Mouse (Mus musculus): ENCODE results near the gene Zfp523. TPM values are rescaled to one million over a fixed set of nuclear protein-coding genes. Genes with fewer than 3 reads are reported as not detected.

The Zfp523 gene
- polyA plus RNA-seq, 1 experiment from 2014 or later = 26.8 TPM

DNA sequence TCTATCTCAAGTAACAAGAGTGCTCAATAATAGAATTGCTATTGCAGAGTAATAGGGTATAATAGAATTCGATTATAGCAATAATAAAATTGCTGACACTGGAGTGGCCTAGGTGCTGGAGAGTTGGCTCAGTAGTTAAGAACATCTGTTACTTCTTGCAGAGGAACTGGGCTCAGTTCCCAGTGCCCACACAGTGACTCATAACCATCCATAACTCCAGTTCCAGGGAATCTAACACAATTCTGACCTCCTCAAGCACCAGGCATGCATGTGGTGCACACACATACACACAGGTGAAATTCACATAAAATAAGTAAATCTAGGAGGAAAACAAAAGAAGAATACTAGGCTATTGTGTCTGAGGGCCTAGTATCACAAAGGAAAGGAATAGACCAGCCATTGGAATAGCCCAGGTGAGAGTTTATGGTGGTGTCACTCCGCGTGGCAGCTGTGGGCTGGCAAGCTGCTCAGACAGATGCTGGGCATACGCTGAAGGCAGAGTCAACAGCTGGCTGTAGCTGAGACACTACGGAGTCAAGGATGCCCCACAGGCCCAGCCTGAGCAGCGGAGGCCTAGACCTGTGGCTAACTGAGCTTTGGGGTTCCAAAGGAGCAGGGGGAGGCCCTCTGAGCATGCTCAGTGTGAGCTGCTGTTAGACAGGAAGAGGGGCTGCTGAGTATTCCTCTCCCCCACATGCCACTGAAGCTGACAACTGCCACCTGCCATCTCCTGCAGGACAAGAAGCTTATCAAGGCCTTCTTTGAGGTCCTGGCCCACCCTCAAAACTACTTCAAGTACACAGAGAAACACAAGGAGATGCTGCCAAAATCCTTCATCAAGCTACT, 6.2 kb upstream of the Zfp523 start:
- Histone ChIP-seq H3K36me3 (replicated peaks; ENCODE audit: control insufficient read depth, insufficient read depth, low read depth, low read length) (peaks cover 2% of the 10 kb centered on the region; the same call in 1 of the 2 replicates), H3K27ac (replicated peaks; ENCODE audit: low read depth, low read length) (no peak overlapping the region), H3K9me3 (replicated peaks; ENCODE audit: control insufficient read depth, low read length) (no peaks in the 10 kb centered on the region), H3K4me1 (ENCODE audit: control insufficient read depth, insufficient read depth, low read length) (peaks cover 10% of the 10 kb centered on the region; the same call in 1 of the 2 replicates), H3K4me2 (ENCODE audit: low read depth, low read length) (no peak overlapping the region), H3K4me3 (ENCODE audit: low read depth, low read length) (no peak overlapping the region), H3K9ac (replicated peaks; ENCODE audit: low read length) (no peak overlapping the region), H3K27me3 (ENCODE audit: control insufficient read depth, insufficient read depth, low read length) (no peaks in the 10 kb centered on the region)
- DNase-seq (ENCODE audit: low spot score) (no peak), ATAC-seq (replicated peaks; ENCODE audit: insufficient number of reproducible peaks, low FRiP score, low TSS enrichment, low read depth) (no peak)
- 92% methylated on average over 6 of the region's 6 CpGs for WGBS

DNA sequence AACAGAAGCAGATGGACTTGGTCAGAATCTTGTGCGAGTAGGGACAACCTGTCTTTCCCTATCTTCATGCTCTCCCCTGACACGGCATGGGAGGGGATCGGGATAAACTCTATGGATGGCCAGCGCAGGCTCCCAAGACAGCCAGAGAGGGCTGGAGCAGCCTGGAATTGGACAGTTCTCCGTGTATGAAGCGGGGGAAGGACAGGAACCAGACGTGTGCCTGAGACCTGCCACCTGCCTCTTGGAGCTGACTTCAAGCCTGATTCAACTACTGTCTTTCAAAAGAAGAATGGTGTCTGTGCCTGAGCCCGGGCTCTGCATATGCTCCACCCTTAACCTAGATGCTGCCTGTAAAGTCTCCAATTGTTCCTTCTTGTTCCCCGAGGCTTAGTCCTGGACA, 4.2 kb upstream of the Zfp523 start:
- H3K9ac ChIP-seq (replicated peaks; ENCODE audit: low read length) = 0 out of 2 replicates have a peak overlapping the region, but pooled peaks have one; percentile 10
- peaks cover 2% of the 10 kb centered on the region; the same call in 1 of the 2 replicates for H3K36me3 ChIP-seq (replicated peaks; ENCODE audit: control insufficient read depth, insufficient read depth, low read depth, low read length)
- no peaks in the 10 kb centered on the region for H3K27me3 ChIP-seq (ENCODE audit: control insufficient read depth, insufficient read depth, low read length)
- H3K4me2 ChIP-seq (ENCODE audit: low read depth, low read length) = no peak overlapping the region
- H3K27ac ChIP-seq (replicated peaks; ENCODE audit: low read depth, low read length) = no peak overlapping the region
- ATAC-seq (replicated peaks; ENCODE audit: insufficient number of reproducible peaks, low FRiP score, low TSS enrichment, low read depth) (no peak), DNase-seq (ENCODE audit: low spot score) (no peak)
- no peaks in the 10 kb centered on the region for H3K9me3 ChIP-seq (replicated peaks; ENCODE audit: control insufficient read depth, low read length)
- no peak overlapping the region for H3K4me3 ChIP-seq (ENCODE audit: low read depth, low read length)
- H3K4me1 ChIP-seq (ENCODE audit: control insufficient read depth, insufficient read depth, low read length) = peaks cover 10% of the 10 kb centered on the region; the same call in 1 of the 2 replicates
- WGBS = 63% methylated on average over 9 of the region's 9 CpGs

DNA sequence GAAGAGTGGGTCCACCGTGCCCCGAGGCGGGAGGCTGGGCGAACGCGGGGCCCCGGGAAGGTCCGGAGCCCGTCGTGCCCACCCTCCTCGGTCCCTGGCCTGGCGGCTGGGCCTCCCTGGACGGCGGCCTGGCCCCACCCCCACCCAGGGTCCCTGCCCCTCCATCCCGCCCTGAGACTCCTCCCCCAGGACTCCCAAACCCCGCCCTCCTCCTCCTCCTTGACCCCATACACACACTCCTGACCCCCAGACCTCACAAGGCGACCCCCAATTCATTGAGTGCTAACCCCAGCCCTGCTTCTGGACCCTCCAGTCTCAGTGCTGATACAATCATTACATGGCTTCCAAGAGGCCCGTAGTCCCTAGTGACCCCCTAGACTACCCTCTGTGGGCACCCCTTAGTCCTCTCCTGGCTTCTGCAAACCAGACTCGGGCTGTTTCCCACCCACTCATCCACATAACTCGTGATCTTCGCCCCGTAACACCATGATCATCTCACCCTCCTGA, 664 bp downstream of the Zfp523 start:
- H3K4me2 ChIP-seq (ENCODE audit: low read depth, low read length) = peak overlapping the region; percentile 94
- no peaks in the 10 kb centered on the region for H3K27me3 ChIP-seq (ENCODE audit: control insufficient read depth, insufficient read depth, low read length)
- H3K4me3 ChIP-seq (ENCODE audit: low read depth, low read length) = peak overlapping the region; percentile 87
- H3K9me3 ChIP-seq (replicated peaks; ENCODE audit: control insufficient read depth, low read length) = no peaks in the 10 kb centered on the region
- H3K9ac ChIP-seq (replicated peaks; ENCODE audit: low read length) = peak overlapping the region; percentile 95
- 0 out of 2 replicates have a peak, but pooled peaks cover 3% of the 10 kb centered on the region for H3K4me1 ChIP-seq (ENCODE audit: control insufficient read depth, insufficient read depth, low read length)
- DNase-seq (ENCODE audit: low spot score) (peak; percentile 71), ATAC-seq (replicated peaks; ENCODE audit: insufficient number of reproducible peaks, low FRiP score, low TSS enrichment, low read depth) (peak; percentile 30)
- peak overlapping the region; percentile 91 for H3K27ac ChIP-seq (replicated peaks; ENCODE audit: low read depth, low read length)
- H3K36me3 ChIP-seq (replicated peaks; ENCODE audit: control insufficient read depth, insufficient read depth, low read depth, low read length) = no peaks in the 10 kb centered on the region; the same call in 1 of the 2 replicates
- WGBS = 10% methylated on average over 13 of the region's 22 CpGs

DNA sequence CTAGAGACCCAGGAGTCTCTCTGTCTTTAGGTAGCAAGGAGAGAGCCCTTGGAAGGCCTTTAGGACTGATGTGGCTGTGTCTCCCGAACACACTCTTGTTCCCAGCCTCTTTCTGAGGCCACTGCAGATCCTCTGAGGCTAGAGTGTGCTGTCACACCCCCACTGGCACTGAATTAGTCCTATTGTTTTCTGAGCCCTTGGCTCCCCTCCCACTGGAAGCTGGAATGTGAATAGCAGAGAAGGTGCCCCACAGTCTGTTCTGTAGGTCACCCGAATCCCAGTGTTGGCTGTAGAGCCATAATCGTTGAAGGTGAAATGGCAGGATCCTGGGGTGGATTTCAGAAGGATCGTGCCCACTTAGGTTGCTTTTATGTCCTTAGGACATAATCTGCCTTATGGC, 3.4 kb downstream of the Zfp523 start:
- Histone ChIP-seq H3K4me2 (ENCODE audit: low read depth, low read length) (no peak overlapping the region), H3K27me3 (ENCODE audit: control insufficient read depth, insufficient read depth, low read length) (no peaks in the 10 kb centered on the region), H3K27ac (replicated peaks; ENCODE audit: low read depth, low read length) (no peak overlapping the region), H3K4me3 (ENCODE audit: low read depth, low read length) (no peak overlapping the region), H3K9ac (replicated peaks; ENCODE audit: low read length) (no peak overlapping the region), H3K4me1 (ENCODE audit: control insufficient read depth, insufficient read depth, low read length) (no peaks in the 10 kb centered on the region), H3K9me3 (replicated peaks; ENCODE audit: control insufficient read depth, low read length) (no peaks in the 10 kb centered on the region), H3K36me3 (replicated peaks; ENCODE audit: control insufficient read depth, insufficient read depth, low read depth, low read length) (no peaks in the 10 kb centered on the region)
- WGBS = 38% methylated on average over 4 of the region's 4 CpGs
- no peak for DNase-seq (ENCODE audit: low spot score)
- no peak for ATAC-seq (replicated peaks; ENCODE audit: insufficient number of reproducible peaks, low FRiP score, low TSS enrichment, low read depth)

DNA sequence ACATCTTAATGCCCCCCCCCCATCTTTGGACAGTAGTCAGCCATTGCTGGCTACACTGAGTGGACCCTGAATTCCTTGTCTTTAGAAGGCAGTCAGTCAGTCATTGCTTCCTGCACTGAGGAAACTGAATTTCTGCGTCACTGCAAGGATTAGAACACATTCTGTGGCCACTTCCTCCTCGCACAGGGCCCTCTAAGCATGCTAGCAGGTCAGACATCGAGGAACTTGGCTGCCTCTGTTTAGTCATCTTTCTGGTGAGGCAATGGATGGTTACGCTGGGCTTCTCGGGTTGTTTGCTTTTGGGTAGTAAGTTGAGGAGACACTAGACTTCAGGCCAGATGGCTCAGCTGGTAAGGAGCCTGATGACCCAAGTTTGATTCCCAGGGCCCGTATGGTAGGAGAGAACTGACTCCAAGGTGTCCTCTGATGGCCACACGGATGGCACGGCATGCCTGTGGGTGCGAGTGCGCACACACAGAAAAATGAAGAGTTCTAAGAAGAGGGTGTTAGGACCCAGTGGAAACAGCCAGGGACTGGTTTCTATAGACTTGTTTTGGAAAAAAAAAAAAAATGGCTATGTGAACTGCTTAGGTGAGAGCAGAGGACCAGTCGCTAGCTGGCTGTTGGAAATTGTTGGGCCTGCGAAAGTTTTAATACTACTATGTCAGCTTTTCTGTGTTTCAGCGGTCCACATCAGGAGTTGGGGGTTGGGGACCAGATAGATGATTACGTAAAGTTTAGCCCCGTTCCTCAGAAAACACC, 4.0 kb downstream of the Zfp523 start:
- no peaks in the 10 kb centered on the region for H3K27me3 ChIP-seq (ENCODE audit: control insufficient read depth, insufficient read depth, low read length)
- no peak overlapping the region for H3K4me3 ChIP-seq (ENCODE audit: low read depth, low read length)
- ATAC-seq (replicated peaks; ENCODE audit: insufficient number of reproducible peaks, low FRiP score, low TSS enrichment, low read depth) (no peak), DNase-seq (ENCODE audit: low spot score) (no peak)
- no peaks in the 10 kb centered on the region for H3K9me3 ChIP-seq (replicated peaks; ENCODE audit: control insufficient read depth, low read length)
- H3K4me2 ChIP-seq (ENCODE audit: low read depth, low read length) = no peak overlapping the region
- no peaks in the 10 kb centered on the region for H3K36me3 ChIP-seq (replicated peaks; ENCODE audit: control insufficient read depth, insufficient read depth, low read depth, low read length)
- no peaks in the 10 kb centered on the region for H3K4me1 ChIP-seq (ENCODE audit: control insufficient read depth, insufficient read depth, low read length)
- no peak overlapping the region for H3K27ac ChIP-seq (replicated peaks; ENCODE audit: low read depth, low read length)
- no peak overlapping the region for H3K9ac ChIP-seq (replicated peaks; ENCODE audit: low read length)
- WGBS = 79% methylated on average over 15 of the region's 15 CpGs

DNA sequence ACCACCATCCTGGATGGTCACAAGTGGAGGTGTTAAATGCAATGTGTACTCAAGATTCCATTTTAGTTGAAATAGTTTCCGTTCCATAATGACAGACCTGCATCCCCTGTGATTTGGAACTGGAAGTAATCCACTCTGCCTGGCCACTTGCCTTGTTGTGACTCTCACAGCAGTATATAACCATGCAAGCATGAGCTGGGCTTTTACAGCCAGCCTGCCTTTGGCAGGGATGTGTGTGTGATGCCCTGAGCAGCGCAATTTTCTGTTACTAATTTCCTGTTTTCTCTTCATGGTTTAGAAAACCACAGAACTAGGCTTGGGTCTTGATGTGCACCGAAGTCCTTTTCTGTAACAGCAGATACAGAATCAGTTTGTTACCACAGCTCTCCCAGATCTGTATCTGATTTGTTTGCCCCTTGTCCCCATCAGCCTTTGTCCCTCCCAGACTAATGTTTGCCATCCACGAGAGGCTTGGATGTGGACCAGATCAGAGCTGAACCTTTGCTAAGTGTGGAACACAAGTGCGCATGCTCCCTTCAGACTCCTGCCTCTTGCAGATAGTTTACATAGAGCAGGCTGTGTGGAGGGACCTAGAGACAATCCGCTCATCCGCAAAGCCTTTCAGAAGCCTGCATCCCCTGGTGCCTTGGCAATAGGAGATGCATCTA, 8.2 kb downstream of the Zfp523 start:
- Histone ChIP-seq H3K4me1 (ENCODE audit: control insufficient read depth, insufficient read depth, low read length) (no peaks in the 10 kb centered on the region), H3K4me3 (ENCODE audit: low read depth, low read length) (no peak overlapping the region), H3K4me2 (ENCODE audit: low read depth, low read length) (no peak overlapping the region), H3K9me3 (replicated peaks; ENCODE audit: control insufficient read depth, low read length) (no peaks in the 10 kb centered on the region), H3K27me3 (ENCODE audit: control insufficient read depth, insufficient read depth, low read length) (no peaks in the 10 kb centered on the region), H3K9ac (replicated peaks; ENCODE audit: low read length) (no peak overlapping the region), H3K36me3 (replicated peaks; ENCODE audit: control insufficient read depth, insufficient read depth, low read depth, low read length) (peaks cover 4% of the 10 kb centered on the region; the same call in 1 of the 2 replicates), H3K27ac (replicated peaks; ENCODE audit: low read depth, low read length) (no peak overlapping the region)
- WGBS = 87% methylated on average over 7 of the region's 7 CpGs
- ATAC-seq (replicated peaks; ENCODE audit: insufficient number of reproducible peaks, low FRiP score, low TSS enrichment, low read depth) (no peak), DNase-seq (ENCODE audit: low spot score) (no peak)

DNA sequence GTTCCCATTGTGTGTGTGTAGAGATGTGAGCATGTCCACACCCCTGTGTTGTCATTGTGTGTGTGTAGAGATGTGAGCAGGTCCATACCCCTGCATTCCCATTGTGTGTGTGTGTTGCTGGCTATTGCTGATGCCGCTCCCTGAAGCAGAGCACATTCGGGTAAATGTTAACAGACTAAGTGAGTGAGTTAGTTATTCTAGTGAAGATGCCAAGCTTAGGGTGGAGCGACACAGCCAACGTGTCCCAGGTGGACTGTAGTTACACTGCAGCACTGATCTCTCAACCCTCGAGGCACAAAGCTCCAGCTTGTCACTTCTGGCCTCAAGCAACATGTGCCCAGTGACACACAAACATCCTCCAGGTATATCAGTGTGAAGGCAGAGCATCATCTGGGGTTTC, 11.4 kb downstream of the Zfp523 start:
- DNase-seq (ENCODE audit: low spot score) (no peak), ATAC-seq (replicated peaks; ENCODE audit: insufficient number of reproducible peaks, low FRiP score, low TSS enrichment, low read depth) (no peak)
- H3K27ac ChIP-seq (replicated peaks; ENCODE audit: low read depth, low read length) = no peak overlapping the region
- no peaks in the 10 kb centered on the region for H3K9me3 ChIP-seq (replicated peaks; ENCODE audit: control insufficient read depth, low read length)
- H3K9ac ChIP-seq (replicated peaks; ENCODE audit: low read length) = no peak overlapping the region
- peaks cover 10% of the 10 kb centered on the region for H3K36me3 ChIP-seq (replicated peaks; ENCODE audit: control insufficient read depth, insufficient read depth, low read depth, low read length)
- no peak overlapping the region for H3K4me3 ChIP-seq (ENCODE audit: low read depth, low read length)
- H3K4me1 ChIP-seq (ENCODE audit: control insufficient read depth, insufficient read depth, low read length) = no peaks in the 10 kb centered on the region; the same call in 1 of the 2 replicates
- no peak overlapping the region for H3K4me2 ChIP-seq (ENCODE audit: low read depth, low read length)
- H3K27me3 ChIP-seq (ENCODE audit: control insufficient read depth, insufficient read depth, low read length) = no peaks in the 10 kb centered on the region
- 83% methylated on average over 5 of the region's 5 CpGs for WGBS

All from embryonic facial prominence, embryonic 11.5 days (tissue).